Mouse (Mus musculus): ENCODE data around the gene Fgfr2. TPM values are rescaled to one million over a fixed set of nuclear protein-coding genes. Genes with fewer than 3 reads are reported as not detected.

The Fgfr2 gene
- polyA plus RNA-seq, 1 experiment from 2014 or later = 34.1 TPM

DNA sequence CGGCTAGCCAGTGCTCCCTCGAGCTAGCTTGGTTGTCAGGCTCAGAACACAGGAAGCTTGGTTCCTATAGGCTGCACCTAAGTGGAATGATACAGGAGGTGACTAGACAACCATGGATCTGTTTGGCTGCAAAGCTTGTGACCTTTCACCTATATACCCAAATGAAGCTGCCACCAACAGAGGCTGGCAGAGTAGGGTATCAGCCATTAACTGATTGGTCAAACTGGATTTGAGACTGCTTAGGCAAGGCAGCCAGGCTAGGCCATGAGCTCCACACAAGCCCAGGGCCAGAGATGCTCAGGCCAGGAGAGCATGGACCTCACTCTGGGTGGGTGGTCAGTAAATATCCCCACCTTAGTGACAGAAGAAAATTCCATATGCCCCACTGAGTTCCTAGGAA lies 840.6 kb downstream of the Fgfr2 start:
- 83% methylated on average over 2 of the region's 2 CpGs for WGBS
- Histone ChIP-seq H3K36me3 (no peaks in the 10 kb centered on the region), H3K9me3 (replicated peaks) (no peaks in the 10 kb centered on the region), H3K4me2 (no peak overlapping the region), H3K4me1 (replicated peaks) (peaks cover 33% of the 10 kb centered on the region), H3K9ac (no peak overlapping the region), H3K27me3 (replicated peaks) (no peaks in the 10 kb centered on the region), H3K4me3 (no peak overlapping the region), H3K27ac (ENCODE audit: poor library complexity, severe bottlenecking) (no peak overlapping the region)
- ATAC-seq (ENCODE audit: insufficient number of reproducible peaks, low FRiP score) = no peak

DNA sequence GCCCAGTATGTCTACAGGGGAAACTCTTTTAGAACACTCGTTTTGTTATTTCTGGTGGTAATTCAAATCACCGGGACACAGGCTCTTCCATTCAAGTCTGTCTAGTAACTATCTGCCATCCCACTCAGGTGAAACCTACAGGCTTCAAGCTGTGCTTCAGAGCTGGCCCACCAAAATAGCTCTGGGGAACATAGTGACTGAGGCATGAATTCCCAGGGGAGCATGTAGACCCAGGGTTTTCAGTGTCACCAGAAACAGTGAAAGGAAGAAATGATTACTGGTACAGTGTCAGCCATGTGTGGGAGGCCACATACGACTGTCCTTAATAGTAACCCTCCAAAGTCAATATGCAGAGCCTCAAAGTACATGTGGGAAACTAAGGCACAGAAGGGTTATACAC lies 841.0 kb downstream of the Fgfr2 start:
- Histone ChIP-seq H3K36me3 (no peaks in the 10 kb centered on the region), H3K9me3 (replicated peaks) (no peaks in the 10 kb centered on the region), H3K4me3 (no peak overlapping the region), H3K4me2 (no peak overlapping the region), H3K27me3 (replicated peaks) (no peaks in the 10 kb centered on the region), H3K27ac (ENCODE audit: poor library complexity, severe bottlenecking) (no peak overlapping the region), H3K4me1 (replicated peaks) (peaks cover 30% of the 10 kb centered on the region), H3K9ac (no peak overlapping the region)
- ATAC-seq (ENCODE audit: insufficient number of reproducible peaks, low FRiP score) = no peak
- WGBS = 75% methylated on average over 3 of the region's 3 CpGs

DNA sequence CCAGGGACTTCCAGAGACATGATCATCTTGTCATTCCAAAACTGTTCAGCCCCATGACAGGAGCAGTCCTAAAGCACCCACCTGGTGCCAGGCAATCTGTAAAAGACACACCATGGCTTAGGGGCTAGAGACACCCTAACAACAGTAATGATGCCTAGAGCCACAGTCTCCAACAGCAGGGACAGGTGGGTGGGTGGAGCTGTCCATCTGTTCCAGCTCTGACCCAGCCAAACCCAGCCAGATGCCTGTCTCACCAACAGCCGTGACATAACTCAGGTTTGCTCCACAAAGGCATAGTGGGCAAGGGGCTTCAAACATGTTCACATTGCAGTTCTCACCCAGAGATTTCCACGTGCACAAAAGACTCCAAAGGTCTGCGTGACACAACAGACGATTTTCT lies 841.4 kb downstream of the Fgfr2 start:
- ATAC-seq (ENCODE audit: insufficient number of reproducible peaks, low FRiP score) = no peak
- no peaks in the 10 kb centered on the region for H3K27me3 ChIP-seq (replicated peaks)
- no peak overlapping the region for H3K4me2 ChIP-seq
- H3K9me3 ChIP-seq (replicated peaks) = no peaks in the 10 kb centered on the region
- no peak overlapping the region for H3K4me3 ChIP-seq
- H3K4me1 ChIP-seq (replicated peaks) = peaks cover 26% of the 10 kb centered on the region
- 76% methylated on average over 4 of the region's 4 CpGs for WGBS
- no peak overlapping the region for H3K9ac ChIP-seq
- no peaks in the 10 kb centered on the region for H3K36me3 ChIP-seq
- no peak overlapping the region for H3K27ac ChIP-seq (ENCODE audit: poor library complexity, severe bottlenecking)

DNA sequence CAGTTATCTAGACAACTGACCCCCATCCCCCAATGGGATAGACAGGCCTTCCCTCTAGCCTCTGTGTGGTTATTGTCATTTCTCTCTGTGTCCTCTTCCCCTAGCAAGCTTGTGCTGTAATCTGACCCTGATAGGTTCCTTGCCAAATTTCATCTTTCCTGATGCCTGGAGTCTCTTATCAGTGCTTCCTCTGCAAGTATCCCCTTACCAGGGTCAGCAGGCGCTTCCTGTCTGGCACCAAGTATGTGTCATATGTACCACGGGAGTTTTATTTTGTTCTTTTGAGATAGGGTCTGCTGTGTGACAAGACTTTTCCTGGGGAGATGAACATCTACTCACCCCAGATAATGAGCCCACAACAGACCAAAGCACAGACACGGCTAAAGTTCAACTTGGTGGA lies 844.5 kb downstream of the Fgfr2 start:
- peaks cover 14% of the 10 kb centered on the region for H3K4me1 ChIP-seq (replicated peaks)
- no peaks in the 10 kb centered on the region for H3K9me3 ChIP-seq (replicated peaks)
- H3K4me2 ChIP-seq = no peak overlapping the region
- no peak overlapping the region for H3K27ac ChIP-seq (ENCODE audit: poor library complexity, severe bottlenecking)
- WGBS = 20% methylated on average over 3 of the region's 3 CpGs
- H3K9ac ChIP-seq = no peak overlapping the region
- peak; percentile 58 for ATAC-seq (ENCODE audit: insufficient number of reproducible peaks, low FRiP score)
- H3K4me3 ChIP-seq = no peak overlapping the region
- H3K27me3 ChIP-seq (replicated peaks) = no peaks in the 10 kb centered on the region
- no peaks in the 10 kb centered on the region for H3K36me3 ChIP-seq

DNA sequence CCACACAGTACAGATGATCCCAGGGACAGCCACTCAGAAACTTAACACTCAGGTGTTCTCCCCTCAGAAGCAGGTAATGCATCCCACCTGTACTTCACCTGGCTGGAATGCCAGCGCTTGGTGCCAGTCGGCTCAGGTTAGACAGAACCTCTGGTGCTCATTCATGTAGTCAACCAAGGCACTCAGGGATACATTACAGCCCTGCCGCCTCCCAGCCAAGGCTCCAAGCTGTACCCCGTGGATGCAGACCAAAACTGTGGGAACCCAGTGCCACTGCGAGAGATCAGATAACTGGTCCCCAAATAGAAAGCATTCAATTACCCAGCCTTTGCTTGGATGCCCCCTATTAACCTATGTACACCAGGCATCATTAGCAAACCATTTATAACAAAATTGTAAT lies 846.9 kb downstream of the Fgfr2 start:
- Histone ChIP-seq H3K9me3 (replicated peaks) (no peaks in the 10 kb centered on the region), H3K4me3 (no peak overlapping the region), H3K9ac (no peak overlapping the region), H3K27me3 (replicated peaks) (no peaks in the 10 kb centered on the region), H3K27ac (ENCODE audit: poor library complexity, severe bottlenecking) (no peak overlapping the region), H3K4me1 (replicated peaks) (peaks cover 14% of the 10 kb centered on the region), H3K36me3 (no peaks in the 10 kb centered on the region), H3K4me2 (no peak overlapping the region)
- WGBS = 81% methylated on average over 5 of the region's 5 CpGs
- ATAC-seq (ENCODE audit: insufficient number of reproducible peaks, low FRiP score) = no peak

DNA sequence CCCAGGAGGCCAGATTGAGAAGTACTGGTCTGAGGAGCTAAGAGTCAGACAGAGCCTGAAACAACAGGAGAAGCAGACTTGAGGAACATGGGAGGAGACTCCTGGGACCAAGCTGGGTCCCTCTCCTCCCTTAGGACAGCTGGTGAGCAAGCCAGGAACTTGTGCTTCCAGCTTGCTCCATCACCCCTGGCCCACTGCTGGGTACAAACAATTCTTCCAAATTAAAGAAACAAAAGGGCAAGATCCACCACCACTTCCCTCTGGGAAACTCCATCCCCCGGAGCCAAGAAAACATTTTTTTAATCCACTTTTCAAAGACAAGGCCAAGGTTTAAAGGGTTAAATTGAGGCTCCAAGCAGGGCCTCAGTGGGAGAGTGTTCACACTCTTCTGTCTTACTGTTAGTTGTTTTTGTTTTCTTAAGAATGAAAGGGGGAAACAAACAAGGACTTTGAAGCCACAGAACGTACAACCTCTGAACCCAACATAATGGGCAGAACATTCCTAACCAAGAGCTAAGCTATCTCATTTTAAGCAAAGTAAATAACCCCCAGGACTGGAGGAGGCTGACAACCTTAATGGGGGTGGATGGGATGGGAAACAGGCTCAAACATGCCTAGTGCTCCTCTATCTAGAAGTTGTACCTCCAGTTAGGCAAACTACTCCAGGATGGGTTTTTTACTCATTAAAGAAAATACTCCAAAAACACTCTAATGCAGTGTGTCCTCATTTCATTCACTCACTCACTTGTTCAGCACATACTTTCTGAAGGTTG lies 849.2 kb downstream of the Fgfr2 start:
- H3K4me2 ChIP-seq = no peak overlapping the region
- no peak for ATAC-seq (ENCODE audit: insufficient number of reproducible peaks, low FRiP score)
- 57% methylated on average over 2 of the region's 2 CpGs for WGBS

DNA sequence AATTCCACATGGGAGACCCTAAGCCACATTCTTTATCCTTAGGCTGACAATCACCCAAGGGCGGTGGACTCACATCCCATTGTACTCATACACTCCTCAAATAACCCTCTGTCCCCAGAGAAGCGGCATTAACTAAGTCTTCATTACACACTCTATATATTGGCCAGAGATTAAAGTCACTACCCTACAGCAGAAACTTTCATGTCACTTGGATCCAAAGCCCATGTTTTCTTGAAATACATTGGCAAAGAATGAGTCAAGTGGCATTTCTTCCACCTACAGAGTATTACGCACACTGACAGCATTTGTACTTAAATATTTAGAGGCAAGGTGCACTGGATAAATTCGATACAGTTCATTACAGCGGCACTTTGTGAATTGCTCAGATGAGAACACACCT lies 850.2 kb downstream of the Fgfr2 start:
- H3K4me2 ChIP-seq = no peak overlapping the region
- no peak overlapping the region for H3K27ac ChIP-seq (ENCODE audit: poor library complexity, severe bottlenecking)
- peaks cover 1% of the 10 kb centered on the region for H3K4me1 ChIP-seq (replicated peaks)
- no peaks in the 10 kb centered on the region for H3K9me3 ChIP-seq (replicated peaks)
- H3K27me3 ChIP-seq (replicated peaks) = no peaks in the 10 kb centered on the region
- H3K9ac ChIP-seq = no peak overlapping the region
- no peak overlapping the region for H3K4me3 ChIP-seq
- 87% methylated on average over 5 of the region's 5 CpGs for WGBS
- H3K36me3 ChIP-seq = 0 out of 2 replicates have a peak, but pooled peaks cover 4% of the 10 kb centered on the region
- no peak for ATAC-seq (ENCODE audit: insufficient number of reproducible peaks, low FRiP score)

More for the DNA sequence above, 849.2 kb downstream of the Fgfr2 start:
- H3K4me3 ChIP-seq = no peak overlapping the region
- no peak overlapping the region for H3K9ac ChIP-seq
- no peaks in the 10 kb centered on the region for H3K9me3 ChIP-seq (replicated peaks)
- H3K27ac ChIP-seq (ENCODE audit: poor library complexity, severe bottlenecking) = no peak overlapping the region
- H3K4me1 ChIP-seq (replicated peaks) = peaks cover 11% of the 10 kb centered on the region
- H3K36me3 ChIP-seq = 0 out of 2 replicates have a peak, but pooled peaks cover under 1% of the 10 kb centered on the region
- no peaks in the 10 kb centered on the region for H3K27me3 ChIP-seq (replicated peaks)

DNA sequence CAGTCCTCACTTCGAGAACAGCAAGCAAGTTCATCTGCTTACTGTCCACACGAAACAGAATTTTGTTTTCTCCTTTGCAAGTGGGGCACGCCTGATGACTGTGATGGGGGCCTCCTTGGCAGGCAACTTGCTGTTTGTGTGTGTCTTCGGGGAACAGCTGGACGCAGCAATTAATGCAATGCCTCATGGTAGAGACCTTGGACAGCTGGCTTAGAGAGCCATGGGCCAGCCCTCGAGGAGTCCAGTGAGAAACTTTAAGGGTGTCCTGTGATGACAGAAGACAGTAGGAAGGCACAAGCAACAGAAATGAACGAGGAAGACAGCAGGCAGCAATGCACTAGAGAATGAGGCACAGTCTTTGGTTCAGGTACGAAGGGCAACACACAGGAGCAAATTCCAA lies 852.8 kb downstream of the Fgfr2 start:
- H3K9ac ChIP-seq = no peak overlapping the region
- no peaks in the 10 kb centered on the region for H3K9me3 ChIP-seq (replicated peaks)
- WGBS = 78% methylated on average over 8 of the region's 8 CpGs
- no peak overlapping the region for H3K4me2 ChIP-seq
- H3K4me1 ChIP-seq (replicated peaks) = 0 out of 2 replicates have a peak, but pooled peaks cover 6% of the 10 kb centered on the region
- H3K27ac ChIP-seq (ENCODE audit: poor library complexity, severe bottlenecking) = no peak overlapping the region
- H3K27me3 ChIP-seq (replicated peaks) = no peaks in the 10 kb centered on the region
- 0 out of 2 replicates have a peak, but pooled peaks cover 4% of the 10 kb centered on the region for H3K36me3 ChIP-seq
- no peak overlapping the region for H3K4me3 ChIP-seq
- no peak for ATAC-seq (ENCODE audit: insufficient number of reproducible peaks, low FRiP score)

DNA sequence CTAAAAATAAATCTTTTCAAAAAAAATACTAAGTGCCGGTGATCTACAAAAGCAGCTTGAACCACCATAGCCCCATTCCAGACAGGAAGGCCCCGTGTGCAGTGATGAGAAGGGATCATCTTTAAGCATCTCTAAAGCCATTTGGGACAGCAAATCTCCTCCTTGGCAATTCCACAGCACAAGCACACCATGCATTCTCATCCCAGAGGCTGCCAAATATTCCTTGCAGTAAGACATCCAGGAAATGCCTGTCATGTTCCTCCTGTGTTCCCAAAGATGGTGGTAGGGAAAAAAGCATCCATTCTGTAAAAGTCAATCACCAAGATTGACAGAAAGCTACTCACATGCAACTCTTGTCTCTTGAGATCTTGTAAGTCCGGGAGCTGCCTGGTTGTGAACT lies 853.5 kb downstream of the Fgfr2 start:
- Histone ChIP-seq H3K4me2 (no peak overlapping the region), H3K27me3 (replicated peaks) (no peaks in the 10 kb centered on the region), H3K4me1 (replicated peaks) (peaks cover 8% of the 10 kb centered on the region; the same call in 1 of the 2 replicates), H3K9ac (no peak overlapping the region), H3K36me3 (0 out of 2 replicates have a peak, but pooled peaks cover 4% of the 10 kb centered on the region), H3K27ac (ENCODE audit: poor library complexity, severe bottlenecking) (no peak overlapping the region), H3K4me3 (no peak overlapping the region), H3K9me3 (replicated peaks) (no peaks in the 10 kb centered on the region)
- WGBS = 75% methylated on average over 3 of the region's 3 CpGs
- ATAC-seq (ENCODE audit: insufficient number of reproducible peaks, low FRiP score) = no peak

DNA sequence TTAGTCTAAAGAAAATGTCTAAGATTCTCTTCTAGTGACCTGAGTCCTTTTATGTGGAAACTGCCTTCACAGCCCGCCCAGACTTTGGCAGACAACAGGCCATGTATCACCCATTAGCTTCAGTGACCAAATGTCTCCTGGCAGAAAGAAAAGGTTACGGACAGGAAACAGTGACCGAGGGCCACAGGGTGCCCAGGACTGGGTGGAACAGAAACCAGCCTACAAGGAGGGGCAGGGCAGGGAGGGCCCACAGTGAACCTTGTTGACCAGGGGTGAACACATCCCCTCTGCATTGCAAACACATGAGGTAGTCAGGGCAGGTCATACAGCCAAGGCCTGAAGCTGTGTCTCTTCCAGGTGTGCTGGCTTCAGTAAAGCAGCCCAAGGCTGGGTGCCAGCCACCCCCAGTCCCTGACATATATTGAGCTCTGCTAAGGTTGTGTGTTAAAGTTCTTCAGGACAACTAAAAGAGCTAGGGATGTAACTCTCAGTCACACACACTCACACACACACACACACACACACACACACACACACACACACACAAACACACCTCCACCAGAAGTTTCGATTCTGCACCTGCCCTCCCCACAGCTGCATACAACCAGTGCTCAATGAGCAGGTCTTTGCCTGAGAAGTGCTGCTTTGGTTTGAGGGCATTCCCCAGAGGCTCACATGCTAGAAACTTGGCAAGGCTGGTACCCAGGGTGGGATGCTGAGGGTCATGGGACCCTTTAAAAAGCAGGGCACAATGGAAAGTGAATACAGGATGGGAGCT lies 855.2 kb downstream of the Fgfr2 start:
- Histone ChIP-seq H3K9me3 (replicated peaks) (no peaks in the 10 kb centered on the region), H3K4me3 (no peak overlapping the region), H3K4me1 (replicated peaks) (peaks cover 24% of the 10 kb centered on the region), H3K27me3 (replicated peaks) (no peaks in the 10 kb centered on the region), H3K27ac (ENCODE audit: poor library complexity, severe bottlenecking) (no peak overlapping the region), H3K9ac (no peak overlapping the region), H3K4me2 (no peak overlapping the region), H3K36me3 (0 out of 2 replicates have a peak, but pooled peaks cover 4% of the 10 kb centered on the region)
- WGBS = 89% methylated on average over 4 of the region's 4 CpGs
- no peak for ATAC-seq (ENCODE audit: insufficient number of reproducible peaks, low FRiP score)

DNA sequence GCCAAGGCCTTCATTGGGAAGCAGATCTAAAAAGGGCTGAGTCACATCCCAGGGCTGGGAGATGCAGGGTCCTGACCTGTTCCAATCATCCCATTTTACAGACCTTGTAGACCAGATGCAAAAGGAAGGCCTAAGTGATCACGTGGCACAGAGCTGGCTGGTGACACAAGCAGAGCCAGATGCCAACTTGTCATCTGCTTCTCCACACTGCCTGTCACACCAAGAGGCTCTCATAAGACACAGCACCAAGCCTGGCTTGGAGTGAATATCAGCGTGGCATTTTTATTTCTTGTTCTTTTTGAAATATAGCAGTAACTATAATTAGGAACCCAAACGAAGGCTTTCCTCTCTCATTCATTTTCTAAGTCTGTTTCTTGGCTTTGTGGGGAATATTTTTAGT lies 858.4 kb downstream of the Fgfr2 start:
- Histone ChIP-seq H3K4me1 (replicated peaks) (peaks cover 37% of the 10 kb centered on the region), H3K27ac (ENCODE audit: poor library complexity, severe bottlenecking) (no peak overlapping the region), H3K36me3 (0 out of 2 replicates have a peak, but pooled peaks cover 4% of the 10 kb centered on the region), H3K4me2 (no peak overlapping the region), H3K27me3 (replicated peaks) (no peaks in the 10 kb centered on the region), H3K9me3 (replicated peaks) (no peaks in the 10 kb centered on the region), H3K9ac (no peak overlapping the region), H3K4me3 (no peak overlapping the region)
- 39% methylated on average over 3 of the region's 3 CpGs for WGBS
- ATAC-seq (ENCODE audit: insufficient number of reproducible peaks, low FRiP score) = no peak
